Mouse (Mus musculus): ENCODE measurements at regions not wholly inside any gene's neighbourhood (a gene's known extent, or its start where the extent isn't known, plus 50 kb on each side); places are given as distances from the start of the nearest gene placed in this dataset.

DNA sequence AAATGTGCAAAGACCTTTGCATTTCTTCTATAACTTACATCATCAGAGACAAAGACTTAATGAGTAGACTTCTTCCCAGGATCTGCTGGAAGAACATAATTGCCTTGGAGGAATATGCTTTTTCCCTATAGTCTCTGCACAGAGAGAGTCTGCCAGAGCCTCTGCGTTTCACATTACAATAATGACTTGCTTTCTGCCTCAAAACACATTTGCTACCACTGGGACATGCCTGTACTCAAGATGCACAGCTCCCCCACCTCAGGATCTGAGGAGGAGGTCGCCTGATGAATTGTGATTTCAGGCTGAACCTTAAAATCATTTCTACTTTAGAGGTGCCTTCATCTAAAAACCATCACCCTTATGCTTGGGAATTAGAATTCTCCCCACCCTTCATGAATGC is 148.1 kb upstream of the Nhs start:
- TF ChIP-seq POLR2AphosphoS2 (IDR thresholded peaks at IDR 0.05; ENCODE audit: low read length), result no peak
- TF ChIP-seq POLR2A (IDR thresholded peaks at IDR 0.05; ENCODE audit: control insufficient read depth in 1 of 2, insufficient read depth in 1 of 2, low read depth in 1 of 2, low read length in 2 of 2, poor library complexity in 1 of 2), result no peak

All from MEL (cell line).